Comparison of ENCODE assay signal across 11 mouse cellular contexts in genomic region chr12:73052036-73052650, GRCm38 (mm10). TPM values are rescaled to one million over a fixed set of nuclear protein-coding genes. Genes with fewer than 3 reads are reported as not detected.
A peak's percentile ranks its signal among the peaks of the same experiment; 100 is the strongest.
DNase-seq lines count a peak whose midpoint lies in the region; ATAC-seq and TF ChIP-seq lines count a peak whose summit lies in the region.
"Had no signal": no experiment of that assay in that cellular context is flagged by ENCODE, and none has a peak within 500 bp of the region (broad histone marks: within the 10 kb centered on the region; RNA-seq: fewer than 3 reads in every experiment).

No protein-coding gene starts in this region.

- no peaks in the 10 kb centered on the region for H3K9me3 ChIP-seq in intestine, embryonic 14.5 days (ENCODE audit: control insufficient read depth, low read length)
- H3K9me3 ChIP-seq in intestine, embryonic 15.5 days, result no peaks in the 10 kb centered on the region
- no peaks in the 10 kb centered on the region for H3K9me3 ChIP-seq in embryonic facial prominence, embryonic 14.5 days (ENCODE audit: control insufficient read depth, low read length)
- H3K9me3 ChIP-seq: forebrain, embryonic 12.5 days; liver, embryonic 13.5 days had no signal

- no peaks in the 10 kb centered on the region for H3K36me3 ChIP-seq in intestine, embryonic 14.5 days (ENCODE audit: control insufficient read depth, insufficient read depth, low read length)
- no peaks in the 10 kb centered on the region for H3K36me3 ChIP-seq in intestine, embryonic 15.5 days
- H3K36me3 ChIP-seq in embryonic facial prominence, embryonic 14.5 days (ENCODE audit: control insufficient read depth, insufficient read depth, low read length), result no peaks in the 10 kb centered on the region
- no peaks in the 10 kb centered on the region for H3K36me3 ChIP-seq in myocyte (ENCODE audit: control insufficient read depth, insufficient read depth)
- H3K36me3 ChIP-seq: forebrain, embryonic 12.5 days; liver, embryonic 13.5 days had no signal

- H3ac ChIP-seq in myocyte (ENCODE audit: control insufficient read depth, insufficient read length), result peak overlapping the region; percentile 66

- no peak for TF ChIP-seq POLR2A in brain, embryonic 14.5 days (IDR thresholded peaks at IDR 0.05; ENCODE audit: borderline replicate concordance, extremely low read depth, insufficient read depth, insufficient read length, poor library complexity, severe bottlenecking)
- TF ChIP-seq POLR2A in myocyte (IDR thresholded peaks at IDR 0.05; ENCODE audit: insufficient read length, low read depth), result peak; percentile 32

- ATAC-seq in intestine, embryonic 14.5 days (replicated peaks; ENCODE audit: low FRiP score, low TSS enrichment, low read depth), result no peak
- ATAC-seq in intestine, embryonic 15.5 days, result no peak
- peak; percentile 34; the same call in 1 of the 2 replicates for ATAC-seq in embryonic facial prominence, embryonic 14.5 days (ENCODE audit: low read depth)
- ATAC-seq: Patski had no signal

- H3K4me1 ChIP-seq in intestine, embryonic 14.5 days (replicated peaks; ENCODE audit: control insufficient read depth, insufficient read depth, low read length), result no peaks in the 10 kb centered on the region
- H3K4me1 ChIP-seq in intestine, embryonic 15.5 days (replicated peaks), result peaks cover 8% of the 10 kb centered on the region
- peaks cover 31% of the 10 kb centered on the region for H3K4me1 ChIP-seq in embryonic facial prominence, embryonic 14.5 days (ENCODE audit: control insufficient read depth, insufficient read depth, low read length)

- peaks cover 100% of the 10 kb centered on the region for H3K27me3 ChIP-seq in intestine, embryonic 14.5 days (replicated peaks; ENCODE audit: control insufficient read depth, insufficient read depth, low read length)
- peaks cover 94% of the 10 kb centered on the region for H3K27me3 ChIP-seq in intestine, embryonic 15.5 days (replicated peaks)
- H3K27me3 ChIP-seq in embryonic facial prominence, embryonic 14.5 days (replicated peaks; ENCODE audit: control insufficient read depth, insufficient read depth, low read length), result peaks cover 50% of the 10 kb centered on the region
- no peaks in the 10 kb centered on the region for H3K27me3 ChIP-seq in myocyte (ENCODE audit: control insufficient read depth, insufficient read depth, insufficient read length)

- no peak overlapping the region for H3K4me2 ChIP-seq in intestine, embryonic 14.5 days (ENCODE audit: low read length)
- no peak overlapping the region for H3K4me2 ChIP-seq in intestine, embryonic 15.5 days (replicated peaks)
- peak overlapping the region; percentile 85 for H3K4me2 ChIP-seq in embryonic facial prominence, embryonic 14.5 days (ENCODE audit: low read depth, low read length)
- peak overlapping the region; percentile 84 for H3K4me2 ChIP-seq in myocyte (ENCODE audit: low read depth)

- H3K9ac ChIP-seq in intestine, embryonic 14.5 days (ENCODE audit: low read length), result no peak overlapping the region
- no peak overlapping the region for H3K9ac ChIP-seq in intestine, embryonic 15.5 days
- H3K9ac ChIP-seq in embryonic facial prominence, embryonic 14.5 days (ENCODE audit: low read depth, low read length), result peak overlapping the region; percentile 67
- H3K9ac ChIP-seq: forebrain, embryonic 12.5 days; liver, embryonic 13.5 days had no signal

- DNase-seq in intestine, embryonic 14.5 days (ENCODE audit: low spot score), result peak; percentile 73
- DNase-seq in brain, embryonic 14.5 days (ENCODE audit: low read depth), result peak; percentile 35
- DNase-seq in embryonic facial prominence, embryonic 14.5 days (ENCODE audit: low spot score), result peak; percentile 89
- no peak for DNase-seq in ovary, postnatal 36 days (ENCODE audit: low spot score)
- no peak for DNase-seq in right cerebral cortex, postnatal 25 days
- DNase-seq: kidney, postnatal 14 days; liver, embryonic 13.5 days had no signal

- WGBS in intestine, embryonic 14.5 days, result 2% methylated on average over 19 of the region's 19 CpGs
- WGBS in intestine, embryonic 15.5 days, result 3% methylated on average over 19 of the region's 19 CpGs
- 5% methylated on average over 19 of the region's 19 CpGs for WGBS in embryonic facial prominence, embryonic 14.5 days

- TF ChIP-seq CTCF in brain, embryonic 14.5 days (IDR thresholded peaks at IDR 0.05; ENCODE audit: borderline replicate concordance, extremely low read depth, insufficient read depth, insufficient read length), result no peak

- no peak overlapping the region for H3K4me3 ChIP-seq in intestine, embryonic 14.5 days (ENCODE audit: low read depth, low read length)
- no peak overlapping the region for H3K4me3 ChIP-seq in intestine, embryonic 15.5 days (replicated peaks)
- H3K4me3 ChIP-seq in embryonic facial prominence, embryonic 14.5 days (ENCODE audit: low read depth, low read length), result peak overlapping the region; percentile 61
- peak overlapping the region; percentile 85 for H3K4me3 ChIP-seq in myocyte

- no peak overlapping the region for H3K27ac ChIP-seq in intestine, embryonic 14.5 days (ENCODE audit: low read depth)
- no peak overlapping the region for H3K27ac ChIP-seq in intestine, embryonic 15.5 days
- peak overlapping the region; percentile 87 for H3K27ac ChIP-seq in embryonic facial prominence, embryonic 14.5 days (replicated peaks; ENCODE audit: low read depth, low read length)
- H3K27ac ChIP-seq: forebrain, embryonic 12.5 days; liver, embryonic 13.5 days had no signal

- peaks cover 27% of the 10 kb centered on the region for H3K79me2 ChIP-seq in myocyte (ENCODE audit: control insufficient read depth, insufficient read depth)

TF ChIP-seq in myocyte, 11 proteins besides CTCF, POLR2A, EP300 and RAD21:
- TF ChIP-seq MYOG (IDR thresholded peaks at IDR 0.05; ENCODE audit: control insufficient read depth in 1 of 3, insufficient read depth in 1 of 3, insufficient read length in 2 of 3, low read depth in 2 of 3), result no peak
- no peak for TF ChIP-seq POLR2AphosphoS2 (IDR thresholded peaks at IDR 0.05; ENCODE audit: insufficient read length, low read depth)
- TF ChIP-seq MYOD1 (IDR thresholded peaks at IDR 0.05; ENCODE audit: control insufficient read depth in 1 of 3, insufficient read length in 2 of 3, low read depth in 2 of 3), result no peak
- no peak for TF ChIP-seq TCF3 (IDR thresholded peaks at IDR 0.05; ENCODE audit: insufficient read length, low read depth)
- TF ChIP-seq TCF12 (IDR thresholded peaks at IDR 0.05; ENCODE audit: insufficient read depth, poor library complexity, severe bottlenecking), result no peak

RNA-seq across cellular contexts. Expression of gene Six1, which starts 1.5 kb away (rescaled TPM):
- not detected in 2 replicates for polyA plus RNA-seq in intestine, embryonic 14.5 days (2014; fragmentation: Nextera tagmentation; extraction: Ambion mirVana)
- 0.19 and 0.40 TPM in 2 replicates for polyA plus RNA-seq in intestine, embryonic 15.5 days (2015; fragmentation: Nextera tagmentation; extraction: Ambion mirVana)
- 0.53 and 0.94 TPM in 2 replicates for polyA plus RNA-seq in brain, embryonic 14.5 days (2012; rRNA removed)
- 46.5 and 53.9 TPM in 2 replicates for polyA plus RNA-seq in embryonic facial prominence, embryonic 14.5 days (2014; fragmentation: Nextera tagmentation; extraction: Ambion mirVana)
- 71.7 TPM for polyA plus RNA-seq in myocyte (2012; fragmentation: generic; extraction: Trizol)

Comparison
In these comparisons a context has a peak if more than half of its experiments do, and no peak if none do; other contexts are left out.
1. DNase-seq: peak in intestine, embryonic 14.5 days (single experiment), brain, embryonic 14.5 days (single experiment) and embryonic facial prominence, embryonic 14.5 days (single experiment); none in ovary, postnatal 36 days (single experiment) and right cerebral cortex, postnatal 25 days (single experiment).
2. H3K4me2 ChIP-seq: peak in embryonic facial prominence, embryonic 14.5 days (single experiment) and myocyte (single experiment); none in intestine, embryonic 14.5 days (single experiment) and intestine, embryonic 15.5 days (single experiment).
3. H3K4me3 ChIP-seq: peak in embryonic facial prominence, embryonic 14.5 days (single experiment) and myocyte (single experiment); none in intestine, embryonic 14.5 days (single experiment) and intestine, embryonic 15.5 days (single experiment).
4. RNA of gene Six1, which starts 1.5 kb away (polyA plus RNA-seq): 71.7 TPM in myocyte (single experiment) and 46.5 to 53.9 TPM in embryonic facial prominence, embryonic 14.5 days; 0.53 to 0.94 TPM in brain, embryonic 14.5 days, 0.19 to 0.40 TPM in intestine, embryonic 15.5 days and not detected in intestine, embryonic 14.5 days; every median in the first group is over 10 times any median in the second.